Mouse (Mus musculus): ENCODE data around the gene Ppp1r13b.
A peak's percentile ranks its signal among the peaks of the same experiment; 100 is the strongest.

The Ppp1r13b gene

DNA sequence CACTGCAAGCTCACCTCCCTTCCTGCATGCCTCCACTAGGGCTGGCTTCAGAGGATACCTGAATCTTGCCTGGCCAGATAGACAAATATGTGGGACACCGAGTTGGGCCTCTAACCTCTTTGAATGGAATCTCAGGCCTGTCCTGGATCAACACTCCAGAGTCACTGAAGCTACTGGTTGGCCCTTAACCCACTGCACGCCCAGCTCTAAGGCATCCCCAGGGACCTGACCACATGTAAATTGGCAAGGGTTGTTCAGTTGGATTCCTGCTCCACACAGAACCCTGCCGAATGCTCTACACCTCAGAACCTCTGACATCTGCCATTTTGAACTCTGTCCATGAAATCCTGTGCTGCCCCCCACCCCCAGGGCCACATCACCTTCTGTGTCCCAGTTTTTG lies 24.6 kb upstream of the Ppp1r13b start:
- peak; percentile 38 for DNase-seq (ENCODE audit: low read depth, low spot score)
- no peaks in the 10 kb centered on the region for H3K27me3 ChIP-seq (ENCODE audit: control insufficient read depth, insufficient read depth, low read length, poor library complexity, severe bottlenecking)
- no peaks in the 10 kb centered on the region for H3K36me3 ChIP-seq (ENCODE audit: control insufficient read depth, insufficient read depth, low read length, poor library complexity, severe bottlenecking)

DNA sequence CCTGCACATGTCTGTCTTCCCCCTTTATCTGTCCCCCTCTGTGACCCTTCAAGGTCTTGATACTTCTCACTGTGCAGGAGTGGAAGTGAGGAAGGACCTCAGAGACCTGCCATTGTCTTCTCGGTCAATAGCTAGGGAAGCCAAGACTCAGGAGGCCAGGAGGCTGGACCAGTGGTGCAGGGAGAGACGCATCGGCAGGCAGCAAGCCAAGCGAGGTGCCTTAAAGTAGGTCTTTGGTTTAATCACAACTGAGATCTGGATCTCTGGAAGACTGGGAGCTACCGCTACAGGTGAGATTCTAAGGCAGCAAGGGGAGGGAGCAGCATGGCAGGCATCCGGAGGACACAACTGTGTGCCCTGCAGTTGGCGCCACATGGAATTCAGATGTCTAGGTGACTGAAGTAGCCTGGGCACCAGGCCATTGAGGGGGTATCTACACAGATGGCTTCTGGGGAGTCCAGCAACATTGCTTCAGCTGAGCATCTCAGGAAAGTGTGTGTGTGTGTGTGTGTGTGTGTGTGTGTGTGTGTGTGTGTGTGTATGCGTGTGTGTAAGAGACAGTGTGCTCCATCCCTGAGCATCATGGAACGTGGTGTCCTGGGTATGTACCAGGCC lies 23.6 kb upstream of the Ppp1r13b start:
- Histone ChIP-seq H3K36me3 (ENCODE audit: control insufficient read depth, insufficient read depth, low read length, poor library complexity, severe bottlenecking) (no peaks in the 10 kb centered on the region), H3K27me3 (ENCODE audit: control insufficient read depth, insufficient read depth, low read length, poor library complexity, severe bottlenecking) (no peaks in the 10 kb centered on the region)
- DNase-seq (ENCODE audit: low read depth, low spot score), result no peak

DNA sequence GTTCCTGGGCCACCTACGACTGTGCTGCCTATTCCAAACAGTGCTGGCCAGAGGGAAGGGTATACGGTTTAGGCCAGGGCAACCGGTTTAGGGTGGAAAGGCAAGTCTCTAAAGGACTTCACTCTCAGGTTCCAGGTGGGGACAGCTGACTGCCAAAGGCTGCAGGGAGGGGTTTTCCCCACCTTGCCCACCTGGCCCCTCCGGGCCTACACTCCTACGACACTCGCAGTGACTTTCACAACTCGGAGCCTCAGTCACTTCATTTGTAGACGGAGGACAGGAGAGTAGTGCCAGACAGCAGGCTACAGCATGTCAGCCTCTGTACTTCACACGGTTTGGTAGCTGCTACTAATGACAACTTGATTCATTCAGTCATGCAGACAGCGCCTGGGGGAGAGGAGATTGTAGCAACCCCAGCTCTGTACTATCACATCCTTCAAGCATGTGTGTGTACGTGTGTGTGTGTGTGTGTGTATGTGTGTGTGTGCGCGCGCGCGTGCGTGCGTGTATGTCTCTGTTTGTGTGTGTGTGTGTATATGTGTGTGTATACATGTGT lies 20.6 kb upstream of the Ppp1r13b start:
- no peaks in the 10 kb centered on the region for H3K36me3 ChIP-seq (ENCODE audit: control insufficient read depth, insufficient read depth, low read length, poor library complexity, severe bottlenecking)
- no peak for DNase-seq (ENCODE audit: low read depth, low spot score)
- no peaks in the 10 kb centered on the region for H3K27me3 ChIP-seq (ENCODE audit: control insufficient read depth, insufficient read depth, low read length, poor library complexity, severe bottlenecking)

DNA sequence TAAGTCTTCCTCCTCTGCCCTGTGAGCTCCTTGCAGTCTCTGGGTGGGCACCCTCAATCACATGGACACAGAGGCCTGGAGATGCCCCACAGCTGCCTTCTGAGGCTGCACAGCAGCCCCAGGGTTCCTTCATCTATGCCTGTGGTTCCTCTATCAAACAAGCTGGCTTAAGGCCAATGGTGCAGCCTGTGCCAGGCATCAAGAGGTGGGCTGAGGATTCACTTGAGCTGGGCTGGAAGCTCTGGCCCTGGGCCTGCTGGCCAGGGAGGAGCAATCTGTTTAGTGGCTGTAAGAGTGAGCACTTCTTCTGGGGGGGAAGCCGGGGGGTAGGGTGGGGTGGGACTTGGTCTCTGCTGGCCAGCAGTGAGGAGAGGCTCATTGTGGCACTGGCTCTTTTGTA lies 19.4 kb upstream of the Ppp1r13b start:
- H3K36me3 ChIP-seq (ENCODE audit: control insufficient read depth, insufficient read depth, low read length, poor library complexity, severe bottlenecking), result no peaks in the 10 kb centered on the region
- DNase-seq (ENCODE audit: low read depth, low spot score), result no peak
- H3K27me3 ChIP-seq (ENCODE audit: control insufficient read depth, insufficient read depth, low read length, poor library complexity, severe bottlenecking), result no peaks in the 10 kb centered on the region

DNA sequence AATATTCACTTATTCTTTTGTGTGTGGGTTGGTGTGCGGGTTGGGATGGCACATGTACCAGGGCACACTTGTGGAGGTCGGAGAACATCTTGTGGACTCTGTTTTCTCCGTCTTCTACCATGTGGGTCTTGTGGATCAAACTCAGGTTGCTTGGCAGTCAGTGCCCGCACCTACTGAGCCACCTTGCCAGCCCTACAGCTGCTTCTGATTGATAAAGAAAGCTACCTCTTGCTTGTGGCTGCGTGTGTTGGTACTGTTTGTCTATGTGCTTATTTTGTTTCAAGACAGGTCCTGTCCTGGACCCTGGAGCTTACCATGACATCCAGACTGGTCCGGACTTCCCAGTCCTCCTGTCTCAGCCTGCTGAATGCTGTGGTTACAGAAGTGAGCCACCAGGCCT lies 15.2 kb upstream of the Ppp1r13b start:
- DNase-seq (ENCODE audit: low read depth, low spot score), result no peak
- Histone ChIP-seq H3K27me3 (ENCODE audit: control insufficient read depth, insufficient read depth, low read length, poor library complexity, severe bottlenecking) (no peaks in the 10 kb centered on the region), H3K36me3 (ENCODE audit: control insufficient read depth, insufficient read depth, low read length, poor library complexity, severe bottlenecking) (no peaks in the 10 kb centered on the region)

DNA sequence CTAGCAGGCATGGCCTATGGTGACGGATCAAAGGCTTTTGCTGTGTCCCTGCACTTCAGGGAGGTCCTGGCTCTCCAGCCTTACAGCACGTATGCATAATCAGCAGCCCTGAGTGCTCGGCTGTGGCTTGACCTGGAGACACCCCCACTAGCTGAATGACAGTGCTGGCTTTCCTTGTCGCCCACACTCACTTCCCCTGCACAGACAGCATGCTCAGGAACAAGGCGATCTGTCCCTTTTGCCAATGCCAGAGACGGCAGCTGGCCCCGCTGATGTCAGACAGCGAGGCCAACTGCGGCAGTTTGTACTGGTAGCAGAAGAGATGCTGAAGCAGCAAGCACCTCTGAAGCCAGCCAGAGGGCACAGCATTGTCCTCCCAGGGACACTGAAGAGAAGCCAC lies 12.1 kb upstream of the Ppp1r13b start:
- no peaks in the 10 kb centered on the region for H3K36me3 ChIP-seq (ENCODE audit: control insufficient read depth, insufficient read depth, low read length, poor library complexity, severe bottlenecking)
- no peaks in the 10 kb centered on the region for H3K27me3 ChIP-seq (ENCODE audit: control insufficient read depth, insufficient read depth, low read length, poor library complexity, severe bottlenecking)
- DNase-seq (ENCODE audit: low read depth, low spot score), result no peak

DNA sequence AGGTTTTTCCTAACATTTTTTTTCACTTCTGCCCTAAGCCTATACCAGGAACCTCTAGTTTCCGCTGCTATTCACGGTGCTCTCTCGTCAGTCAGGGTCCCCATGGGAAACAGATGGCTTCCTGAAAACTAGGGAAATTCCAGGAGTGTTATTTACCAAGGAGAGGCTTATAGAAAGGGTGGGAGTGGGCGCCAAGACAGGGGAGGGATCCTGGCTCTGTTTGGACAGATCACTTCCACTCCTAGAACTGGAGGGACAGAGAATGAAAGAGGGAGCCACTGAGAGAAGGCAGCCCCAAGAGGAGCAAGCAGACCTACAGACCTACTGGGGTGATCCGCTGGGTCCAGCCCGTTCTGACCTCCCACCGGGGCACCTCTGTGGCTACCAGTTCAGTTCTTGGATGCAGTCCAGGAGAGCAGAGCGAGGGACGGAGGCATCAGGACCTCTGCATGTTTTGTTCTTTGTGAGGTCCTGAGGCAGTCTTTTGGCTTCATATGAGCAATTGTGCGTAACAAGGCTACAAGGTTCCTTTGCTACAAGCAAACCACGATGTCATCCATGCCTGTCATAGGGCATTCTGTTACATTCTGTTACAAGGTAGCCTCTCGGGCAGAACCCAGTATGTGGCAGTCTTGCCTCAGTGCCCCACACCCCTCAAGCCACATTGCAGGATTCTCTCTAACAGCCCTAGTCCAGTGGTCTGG lies 8.8 kb upstream of the Ppp1r13b start:
- Histone ChIP-seq H3K27me3 (ENCODE audit: control insufficient read depth, insufficient read depth, low read length, poor library complexity, severe bottlenecking) (no peaks in the 10 kb centered on the region), H3K36me3 (ENCODE audit: control insufficient read depth, insufficient read depth, low read length, poor library complexity, severe bottlenecking) (no peaks in the 10 kb centered on the region)
- peak; percentile 31 for DNase-seq (ENCODE audit: low read depth, low spot score)

DNA sequence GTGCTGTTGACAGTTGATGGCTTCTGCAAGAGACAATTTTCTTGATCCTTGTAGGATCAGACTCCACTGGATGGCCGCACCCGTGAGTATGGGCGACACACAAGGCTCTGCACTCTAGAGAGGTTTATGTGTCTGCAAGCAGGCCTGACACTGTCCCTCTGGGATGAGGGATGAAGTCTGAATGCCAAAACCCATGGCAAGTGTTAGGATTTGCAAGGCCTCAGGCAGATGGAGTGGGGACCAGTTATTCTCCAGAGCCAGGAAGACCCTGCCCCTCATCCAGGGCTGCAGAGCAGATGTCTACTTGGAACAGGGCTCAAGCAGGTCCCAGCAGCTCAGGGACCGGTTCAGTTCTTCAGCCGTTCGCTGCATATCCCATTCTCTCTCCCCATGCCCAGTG lies 7.9 kb upstream of the Ppp1r13b start:
- Histone ChIP-seq H3K36me3 (ENCODE audit: control insufficient read depth, insufficient read depth, low read length, poor library complexity, severe bottlenecking) (no peaks in the 10 kb centered on the region), H3K27me3 (ENCODE audit: control insufficient read depth, insufficient read depth, low read length, poor library complexity, severe bottlenecking) (no peaks in the 10 kb centered on the region)
- DNase-seq (ENCODE audit: low read depth, low spot score), result no peak

DNA sequence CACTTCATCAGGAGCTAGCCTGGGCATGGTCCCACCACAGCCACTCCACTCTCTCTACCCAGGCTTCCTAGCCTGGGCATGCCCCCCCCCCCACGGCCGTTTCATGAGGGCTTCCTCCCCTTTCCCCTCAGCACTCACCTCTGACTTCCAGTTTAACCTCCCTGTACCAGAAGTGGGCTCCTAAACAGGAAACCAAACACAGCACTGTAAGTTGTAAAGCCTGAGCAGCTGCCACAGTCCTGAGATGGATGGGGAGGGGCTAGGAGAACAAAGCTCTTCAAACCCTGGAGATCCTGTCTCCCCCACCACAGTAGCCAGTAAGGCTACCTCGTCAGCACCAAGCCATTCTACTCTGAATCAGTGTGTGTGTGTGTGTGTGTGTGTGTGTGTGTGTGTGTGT lies 6.1 kb upstream of the Ppp1r13b start:
- Histone ChIP-seq H3K27me3 (ENCODE audit: control insufficient read depth, insufficient read depth, low read length, poor library complexity, severe bottlenecking) (no peaks in the 10 kb centered on the region), H3K36me3 (ENCODE audit: control insufficient read depth, insufficient read depth, low read length, poor library complexity, severe bottlenecking) (no peaks in the 10 kb centered on the region)
- no peak for DNase-seq (ENCODE audit: low read depth, low spot score)

DNA sequence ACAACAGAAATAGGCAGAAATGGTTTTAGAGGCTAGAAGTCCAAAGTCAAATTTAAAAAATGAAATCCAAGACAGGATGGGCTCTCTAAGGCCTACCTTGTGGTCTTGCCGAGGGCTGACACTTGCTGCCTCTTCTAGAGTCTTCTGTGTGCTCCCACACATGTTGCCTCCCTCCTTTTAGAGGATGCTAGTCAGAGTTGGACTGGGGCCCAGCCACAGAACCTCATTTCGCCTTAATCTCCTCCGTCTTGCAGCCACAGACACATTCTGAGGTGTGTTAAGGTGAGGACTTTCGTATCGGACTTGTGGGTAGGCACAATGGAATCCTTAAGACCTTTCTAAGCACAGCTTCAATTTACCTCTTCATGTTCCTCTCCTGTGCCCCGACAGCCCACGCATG lies 4.9 kb upstream of the Ppp1r13b start:
- no peaks in the 10 kb centered on the region for H3K36me3 ChIP-seq (ENCODE audit: control insufficient read depth, insufficient read depth, low read length, poor library complexity, severe bottlenecking)
- no peaks in the 10 kb centered on the region for H3K27me3 ChIP-seq (ENCODE audit: control insufficient read depth, insufficient read depth, low read length, poor library complexity, severe bottlenecking)
- no peak for DNase-seq (ENCODE audit: low read depth, low spot score)

DNA sequence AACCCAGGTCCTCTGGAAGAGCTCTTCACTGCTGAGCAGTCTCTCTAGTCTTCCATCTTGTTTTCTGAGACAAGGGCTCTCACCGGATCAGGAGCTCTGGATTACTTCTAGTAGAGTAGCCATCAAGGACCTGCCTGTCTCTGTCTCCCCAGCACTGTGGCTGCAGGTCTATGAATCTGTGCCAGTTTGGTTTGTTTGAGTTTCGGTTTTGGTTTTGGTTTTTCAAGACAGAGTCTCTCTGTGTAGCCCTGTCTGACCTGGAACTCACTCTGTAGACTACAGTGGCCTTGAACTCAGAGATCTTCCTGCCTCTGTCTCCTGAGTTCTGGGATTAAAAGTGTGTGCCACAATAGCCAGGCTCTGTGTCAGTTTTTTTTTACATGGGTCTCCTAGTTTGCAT lies 3.9 kb upstream of the Ppp1r13b start:
- peak; percentile 48 for DNase-seq (ENCODE audit: low read depth, low spot score)
- Histone ChIP-seq H3K27me3 (ENCODE audit: control insufficient read depth, insufficient read depth, low read length, poor library complexity, severe bottlenecking) (no peaks in the 10 kb centered on the region), H3K36me3 (ENCODE audit: control insufficient read depth, insufficient read depth, low read length, poor library complexity, severe bottlenecking) (no peaks in the 10 kb centered on the region)

DNA sequence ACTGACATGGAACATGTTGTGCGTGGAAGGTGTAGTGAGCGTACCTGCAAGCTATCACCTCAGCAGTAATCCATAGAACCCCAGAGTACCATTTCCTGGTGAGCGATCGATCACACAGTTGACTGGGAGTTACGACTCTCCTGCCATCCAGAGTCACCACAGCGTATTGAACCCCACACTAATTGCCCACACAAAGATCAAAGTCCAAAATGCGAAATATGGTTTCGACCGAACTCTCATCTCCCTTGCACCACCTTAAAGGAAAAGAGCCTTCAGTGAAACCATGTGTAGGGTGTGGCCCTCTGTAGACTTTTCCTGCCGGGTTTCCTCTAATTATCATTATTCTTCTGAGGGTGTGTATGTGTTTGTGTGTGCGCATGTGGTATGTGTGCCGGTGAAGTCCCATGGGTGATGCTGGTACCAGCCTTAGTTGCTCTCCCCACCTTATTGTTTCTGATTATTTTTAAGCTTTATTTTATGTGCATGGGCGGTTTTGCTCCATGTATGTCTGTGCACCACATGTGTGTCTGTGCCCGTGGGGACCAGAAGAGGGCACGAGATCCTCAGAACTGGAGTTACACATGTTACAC lies 3.4 kb upstream of the Ppp1r13b start:
- H3K27me3 ChIP-seq (ENCODE audit: control insufficient read depth, insufficient read depth, low read length, poor library complexity, severe bottlenecking), result no peaks in the 10 kb centered on the region
- no peak for DNase-seq (ENCODE audit: low read depth, low spot score)
- no peaks in the 10 kb centered on the region for H3K36me3 ChIP-seq (ENCODE audit: control insufficient read depth, insufficient read depth, low read length, poor library complexity, severe bottlenecking)

DNA sequence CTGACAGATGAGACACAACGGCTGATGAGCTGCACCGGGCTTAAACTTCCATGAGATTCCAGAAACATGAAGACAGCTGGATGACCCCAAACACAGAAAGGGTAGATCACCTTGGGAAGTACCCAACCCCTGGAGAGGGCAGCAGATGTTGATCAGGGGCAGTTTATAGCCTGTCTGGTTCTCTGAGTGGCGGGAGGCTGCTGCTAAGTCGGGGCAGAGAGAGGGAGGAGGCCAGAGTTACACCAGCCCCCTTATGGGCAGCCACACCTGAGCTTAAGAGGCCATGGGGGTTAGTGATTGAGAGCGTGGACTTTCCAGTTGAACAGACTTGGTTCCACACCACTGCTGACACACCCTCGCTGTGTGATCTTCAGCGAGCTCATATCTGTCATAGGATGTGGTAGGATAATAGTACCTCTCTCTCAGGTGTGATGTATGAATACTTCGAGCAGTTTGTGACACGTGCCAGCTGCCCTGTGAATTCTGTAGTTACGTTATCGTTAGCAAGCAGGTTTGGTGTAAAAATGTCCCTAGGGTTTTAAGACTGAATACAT lies 1.2 kb upstream of the Ppp1r13b start:
- DNase-seq (ENCODE audit: low read depth, low spot score), result no peak
- Histone ChIP-seq H3K36me3 (ENCODE audit: control insufficient read depth, insufficient read depth, low read length, poor library complexity, severe bottlenecking) (no peaks in the 10 kb centered on the region), H3K27me3 (ENCODE audit: control insufficient read depth, insufficient read depth, low read length, poor library complexity, severe bottlenecking) (no peaks in the 10 kb centered on the region)

DNA sequence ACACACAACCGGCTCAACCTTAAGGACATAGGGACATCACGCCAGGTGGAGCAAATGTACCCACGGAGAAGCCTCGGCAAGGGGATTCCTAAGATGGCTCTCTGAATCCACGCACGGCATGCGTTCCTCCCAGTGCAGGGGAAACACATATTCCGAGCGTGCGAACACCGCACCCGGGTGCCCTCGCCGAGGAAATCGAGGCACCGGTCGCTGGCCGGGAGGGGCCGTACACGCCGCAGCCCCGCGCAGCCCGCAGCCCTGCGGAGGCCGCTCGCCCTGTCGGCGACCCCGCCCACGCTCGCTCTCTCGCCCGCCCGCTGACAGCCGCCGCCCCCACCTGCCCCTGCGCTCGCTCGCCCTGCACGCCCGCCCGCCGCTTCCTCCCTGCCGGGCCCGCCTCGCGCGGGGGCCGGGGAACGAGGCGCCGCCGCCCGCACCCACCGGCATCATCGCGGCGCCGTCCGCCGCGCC lies 454 bp downstream of the Ppp1r13b start:
- no peaks in the 10 kb centered on the region; the same call in 1 of the 2 replicates for H3K27me3 ChIP-seq (ENCODE audit: control insufficient read depth, insufficient read depth, low read length, poor library complexity, severe bottlenecking)
- DNase-seq (ENCODE audit: low read depth, low spot score), result peak; percentile 74
- H3K36me3 ChIP-seq (ENCODE audit: control insufficient read depth, insufficient read depth, low read length, poor library complexity, severe bottlenecking), result no peaks in the 10 kb centered on the region

DNA sequence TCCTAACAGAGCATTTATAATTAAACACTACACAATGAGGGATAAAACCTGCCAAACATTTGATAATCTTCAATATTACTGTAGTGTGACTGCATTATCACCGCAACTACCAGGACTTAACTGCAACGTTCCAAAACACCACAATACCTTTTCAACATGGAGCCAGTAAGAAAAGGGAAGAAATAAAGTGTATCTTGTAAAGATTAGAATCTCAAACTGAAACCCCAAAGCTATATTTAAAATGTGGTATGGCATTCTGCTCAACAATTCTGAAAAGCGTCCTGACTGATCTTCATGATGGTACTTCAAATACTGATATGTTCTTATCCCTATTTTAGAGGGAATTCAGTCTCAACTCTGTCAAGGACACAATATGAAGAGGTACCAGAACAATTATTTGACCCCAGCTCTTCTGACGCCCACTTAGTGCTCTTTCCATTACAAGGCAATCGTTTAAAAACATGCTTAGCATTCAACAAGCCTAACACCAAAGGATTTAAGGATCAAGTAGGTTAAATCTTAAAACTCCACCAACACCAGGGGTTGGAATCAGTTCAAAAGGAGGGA lies 1.5 kb downstream of the Ppp1r13b start:
- DNase-seq (ENCODE audit: low read depth, low spot score), result no peak
- Histone ChIP-seq H3K27me3 (ENCODE audit: control insufficient read depth, insufficient read depth, low read length, poor library complexity, severe bottlenecking) (no peaks in the 10 kb centered on the region; the same call in 1 of the 2 replicates), H3K36me3 (ENCODE audit: control insufficient read depth, insufficient read depth, low read length, poor library complexity, severe bottlenecking) (no peaks in the 10 kb centered on the region)

Measured in splenic B cell, adult 2 months (primary cell).